Mouse (Mus musculus) activated CD4-positive, CD25-positive, alpha-beta regulatory T cell, adult 4 months (primary cell): ENCODE results near the gene Rab10. TPM values are rescaled to one million over a fixed set of nuclear protein-coding genes. Genes with fewer than 3 reads are reported as not detected.

Experiments used
- ATAC-seq: one replicate; pipeline ENCODE4 v1.8.0; 2017
- polyA plus RNA-seq, 2 experiments: library from polyadenylated mRNA; unstranded; fragments of 100-300 nt; shearing (Covaris generic); gene quantifications; one replicate each; pipeline ENCODE4 v1.2.1; 2017

Rab10 gene
- polyA plus RNA-seq = 10 to 100 TPM; 51.4 to 65.5 TPM

DNA sequence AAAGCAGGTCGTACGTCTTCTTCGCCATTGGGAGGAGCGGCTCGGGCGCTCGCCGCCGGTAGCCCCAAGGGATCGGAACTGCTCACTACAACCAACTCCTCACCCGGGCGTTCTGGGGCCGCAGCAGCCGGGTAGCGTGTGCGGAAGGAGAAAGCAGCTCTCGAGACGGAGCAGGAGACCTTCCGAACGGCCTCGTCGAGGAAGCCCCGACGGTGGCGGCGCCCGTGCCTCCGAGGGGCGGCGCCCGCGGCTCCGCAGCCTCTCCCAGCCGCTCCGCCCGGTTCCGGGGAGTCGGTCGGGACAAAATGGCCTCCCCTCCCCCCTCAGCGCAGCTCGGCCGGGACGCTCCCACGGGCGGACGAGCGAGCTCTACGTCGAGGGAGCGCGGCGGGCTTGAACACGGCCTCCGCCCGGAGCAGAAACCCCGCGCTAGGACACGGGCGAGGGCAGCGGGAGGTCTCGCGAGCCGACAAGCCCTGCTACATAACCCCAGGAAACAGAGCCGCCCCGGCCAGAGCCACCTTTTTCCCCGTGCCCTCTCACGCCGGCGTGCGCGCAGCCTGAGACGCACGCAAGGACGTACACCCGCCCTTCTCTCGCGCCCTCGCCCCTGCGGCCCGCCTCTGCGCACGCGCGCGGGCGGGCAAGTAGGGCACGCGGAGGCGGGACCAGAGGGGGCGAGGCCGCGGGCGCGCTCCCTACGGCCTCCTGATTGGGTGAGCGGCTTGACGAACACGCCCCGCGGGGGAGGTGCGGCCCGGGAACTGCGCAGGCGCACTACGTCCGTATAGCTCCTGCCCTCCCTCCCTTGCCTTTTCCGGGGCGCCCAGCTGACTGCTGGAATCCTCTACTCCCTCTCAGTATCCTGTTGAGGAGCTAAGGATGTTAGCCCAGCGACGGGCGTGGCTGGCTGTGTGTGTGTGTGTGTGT lies at the start of gene Rab10:
Rab10 (minus strand) TSS at position 579 of the 930 bp plus-strand sequence.
- ATAC-seq = peak; percentile 87

DNA sequence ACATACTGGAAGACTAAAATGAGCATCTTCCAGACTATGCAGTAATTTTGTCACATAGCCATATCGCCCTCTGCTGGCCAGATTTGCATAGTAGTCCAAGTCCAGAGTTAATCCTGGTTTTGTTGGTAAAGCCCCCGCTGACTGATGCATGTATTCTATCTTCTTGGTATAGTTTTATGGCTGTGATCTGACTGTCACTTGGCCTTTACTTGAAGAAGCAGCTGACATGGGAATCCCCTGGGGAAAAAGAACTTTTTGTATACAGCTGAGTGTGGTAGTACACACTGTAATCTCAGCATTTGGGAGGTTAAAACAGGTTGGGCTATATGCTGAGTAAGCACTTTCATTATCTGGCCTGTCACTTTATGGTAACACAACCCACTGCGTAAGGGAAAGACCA lies 49.5 kb upstream of the Rab10 start:
- peak; percentile 53 for ATAC-seq

DNA sequence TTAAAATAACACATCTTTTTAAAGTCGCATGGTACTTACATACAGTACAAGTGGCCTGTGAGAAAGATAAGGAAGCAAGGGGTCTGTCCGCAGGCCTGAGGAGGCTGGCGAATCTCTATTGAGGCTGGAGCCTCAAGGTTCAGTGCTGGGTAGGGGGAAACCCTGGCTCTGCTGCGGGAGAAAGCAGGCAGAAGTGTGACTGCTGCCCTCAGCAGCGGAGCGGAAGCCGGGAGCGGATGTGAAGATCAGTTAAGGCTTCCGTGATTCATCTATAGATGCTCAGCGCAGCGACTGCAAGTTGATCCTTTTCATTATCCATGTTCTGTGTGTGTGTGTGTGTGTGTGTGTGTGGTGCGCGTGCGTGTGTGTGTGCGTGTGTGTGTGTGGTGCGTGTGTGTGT lies 47.1 kb upstream of the Rab10 start:
- ATAC-seq = peak; percentile 94

DNA sequence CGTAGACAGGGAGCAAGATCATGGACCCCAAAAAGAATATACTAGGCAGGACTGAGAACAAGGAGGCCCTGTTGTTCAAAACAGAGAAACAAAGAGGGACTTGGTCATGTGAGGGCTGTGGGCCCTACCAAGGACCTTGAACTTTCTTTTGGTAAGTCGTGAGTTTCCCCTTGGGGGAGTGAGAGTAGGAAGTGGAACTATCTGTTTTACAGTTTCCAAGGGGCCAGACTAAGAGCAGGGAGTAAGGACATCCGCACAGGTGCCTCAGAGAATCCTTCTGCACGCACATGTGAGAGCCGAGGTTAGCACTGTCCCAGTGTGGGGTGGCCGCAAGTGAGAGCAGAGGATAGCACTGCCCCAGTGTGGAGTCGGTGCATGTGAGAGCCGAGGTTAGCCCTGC lies 45.3 kb upstream of the Rab10 start:
- ATAC-seq = no peak

DNA sequence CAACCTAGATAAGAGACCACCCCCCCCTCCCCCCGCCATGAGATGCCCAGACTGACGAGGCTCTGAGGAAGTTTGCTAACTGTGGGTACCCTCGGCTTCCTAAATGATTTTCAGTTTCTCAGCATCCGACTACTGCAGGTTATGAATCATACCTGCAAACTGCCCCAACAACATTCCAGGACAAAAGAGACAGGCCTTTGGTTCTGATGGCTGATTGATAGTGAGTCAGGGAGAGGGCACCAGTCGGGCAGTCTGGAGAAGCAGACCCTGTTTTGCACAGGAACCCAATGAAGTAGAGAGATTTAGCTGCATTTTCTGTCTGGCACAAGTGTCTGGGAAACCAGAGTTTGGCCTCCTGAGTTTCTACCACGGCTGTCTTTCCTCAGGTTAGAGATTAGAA lies 42.4 kb upstream of the Rab10 start:
- ATAC-seq = no peak

DNA sequence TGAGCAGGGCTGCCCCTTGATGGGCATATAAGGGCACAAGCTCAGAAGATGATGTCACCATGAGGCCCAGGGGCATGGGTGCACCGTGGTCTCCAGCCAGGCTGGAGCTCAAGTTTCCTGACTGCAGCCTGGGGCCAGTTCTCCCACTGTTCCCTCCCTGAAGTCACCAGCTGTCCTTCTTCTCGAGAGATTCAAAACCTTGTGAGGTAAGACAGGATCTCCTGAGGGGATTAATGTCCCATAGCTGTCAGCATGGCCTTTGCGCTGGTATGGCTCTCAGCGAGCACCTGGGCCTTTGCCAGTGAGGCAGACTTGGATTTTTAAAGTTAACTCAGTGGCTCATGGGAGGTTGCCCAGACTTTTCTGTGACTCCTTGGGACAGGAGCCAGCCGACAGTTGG lies 40.4 kb upstream of the Rab10 start:
- no peak for ATAC-seq

DNA sequence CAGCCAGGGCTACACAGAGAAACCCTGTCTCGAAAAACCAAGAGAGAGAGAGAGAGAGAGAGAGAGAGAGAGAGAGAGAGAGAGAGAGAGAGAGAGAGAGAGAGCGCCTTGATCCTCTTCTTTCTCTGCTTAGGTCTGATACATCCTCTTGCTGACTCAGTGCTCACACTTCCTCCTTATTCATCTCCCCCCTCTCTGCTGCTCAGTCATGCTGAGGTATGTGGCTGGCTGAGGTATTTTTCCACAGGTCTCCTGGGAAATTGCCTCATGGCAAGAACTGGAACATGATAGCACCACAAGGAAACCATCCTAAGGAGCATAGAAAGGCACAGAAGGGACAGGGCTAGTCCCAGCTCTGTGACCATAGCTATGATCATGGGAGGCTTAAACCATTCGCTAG lies 39.6 kb upstream of the Rab10 start:
- peak; percentile 43 for ATAC-seq

DNA sequence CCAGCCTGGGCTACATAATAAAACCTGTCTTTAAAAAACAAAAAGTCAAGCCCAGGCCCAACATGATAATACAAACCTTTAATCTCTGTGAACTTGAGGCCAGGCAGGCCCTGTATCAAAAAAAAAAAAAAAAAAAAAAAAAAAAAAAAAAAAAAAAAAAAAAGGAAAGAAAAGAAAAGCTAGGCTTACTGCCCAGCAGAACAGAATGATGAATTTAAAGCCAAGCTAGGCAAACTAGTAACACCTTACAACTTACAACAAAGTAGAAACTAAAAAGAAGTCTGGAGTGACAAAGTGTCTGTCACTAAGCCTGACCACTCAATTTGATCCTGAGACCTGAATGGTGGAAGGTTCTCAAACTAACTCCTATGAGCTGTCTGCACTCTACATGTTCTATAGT lies 37.9 kb upstream of the Rab10 start:
- ATAC-seq = no peak

DNA sequence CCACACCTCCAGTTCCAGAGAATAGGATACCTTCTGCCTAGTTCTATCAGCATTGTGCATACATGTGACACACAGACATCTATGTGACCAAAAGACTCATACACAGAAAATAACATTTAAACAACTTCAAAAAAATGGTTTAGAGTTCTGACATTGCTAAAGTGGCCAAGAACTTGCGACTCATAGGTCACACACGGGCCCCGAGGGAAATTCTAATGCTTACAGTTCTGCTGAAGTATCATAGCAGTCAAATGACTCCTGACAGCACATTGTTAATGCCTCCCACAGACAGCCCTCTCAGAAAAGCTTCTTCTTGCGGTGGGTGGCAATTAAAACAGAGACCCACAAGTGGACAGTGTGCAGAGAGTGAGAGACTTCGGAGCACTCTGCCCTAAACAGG lies 35.3 kb upstream of the Rab10 start:
- no peak for ATAC-seq

DNA sequence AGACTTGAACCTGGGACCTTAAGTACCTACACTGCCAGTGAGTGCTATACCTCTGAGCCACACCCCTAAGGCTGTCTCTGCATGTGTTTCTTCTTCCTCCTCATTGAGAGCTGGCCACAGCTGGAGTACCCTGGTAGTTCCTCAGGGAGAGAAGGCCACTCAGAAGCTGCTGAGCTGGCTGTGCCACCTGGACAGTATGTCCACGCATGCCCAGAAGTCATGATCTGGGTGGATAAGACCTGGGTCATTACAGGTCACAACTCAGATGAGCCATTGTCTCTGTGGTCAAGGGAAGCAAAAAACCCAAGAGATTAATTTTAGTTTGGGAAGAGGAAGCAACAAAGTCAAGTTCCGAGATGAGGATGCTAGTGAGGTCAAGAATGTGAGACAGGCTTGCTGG lies 34.4 kb upstream of the Rab10 start:
- ATAC-seq = no peak

DNA sequence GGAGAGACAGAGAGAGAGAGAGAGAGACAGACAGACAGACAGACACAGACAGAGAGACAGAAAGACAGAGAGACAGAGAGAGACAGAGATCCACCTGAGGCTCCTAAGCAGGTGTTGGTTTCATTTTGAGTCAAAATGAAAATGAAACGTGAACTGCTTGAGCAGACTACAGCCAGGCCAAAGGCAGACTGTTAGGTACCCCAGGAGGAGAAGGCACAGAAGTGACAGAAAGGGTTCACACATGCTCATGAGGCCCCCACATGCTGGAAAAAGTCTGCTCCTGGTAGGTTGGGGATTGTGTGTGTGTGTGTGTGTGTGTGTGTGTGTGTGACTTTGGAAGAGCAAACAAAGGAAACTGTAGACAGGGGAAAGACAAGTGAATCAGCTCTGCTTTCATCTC lies 29.2 kb upstream of the Rab10 start:
- ATAC-seq = peak; percentile 98

DNA sequence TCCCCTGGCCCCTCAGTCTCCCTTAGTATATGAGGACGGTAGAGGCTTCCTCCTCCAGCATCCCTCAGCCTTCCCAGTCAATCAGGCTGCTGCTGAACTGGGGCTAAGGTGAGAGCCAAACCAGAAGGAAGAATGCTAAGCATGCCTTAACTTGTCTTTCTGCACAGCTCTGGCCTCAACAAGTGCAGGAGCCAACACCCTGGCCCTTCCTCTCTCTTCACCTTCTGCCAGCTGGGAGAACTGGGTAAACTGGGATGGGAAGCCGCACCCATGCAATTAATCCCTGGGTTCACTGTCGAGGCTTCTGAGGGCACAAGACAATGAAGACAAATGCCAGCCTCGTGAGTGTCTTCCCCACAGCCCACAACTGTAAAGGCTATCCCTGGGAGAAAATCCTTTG lies 19.9 kb upstream of the Rab10 start:
- no peak for ATAC-seq

DNA sequence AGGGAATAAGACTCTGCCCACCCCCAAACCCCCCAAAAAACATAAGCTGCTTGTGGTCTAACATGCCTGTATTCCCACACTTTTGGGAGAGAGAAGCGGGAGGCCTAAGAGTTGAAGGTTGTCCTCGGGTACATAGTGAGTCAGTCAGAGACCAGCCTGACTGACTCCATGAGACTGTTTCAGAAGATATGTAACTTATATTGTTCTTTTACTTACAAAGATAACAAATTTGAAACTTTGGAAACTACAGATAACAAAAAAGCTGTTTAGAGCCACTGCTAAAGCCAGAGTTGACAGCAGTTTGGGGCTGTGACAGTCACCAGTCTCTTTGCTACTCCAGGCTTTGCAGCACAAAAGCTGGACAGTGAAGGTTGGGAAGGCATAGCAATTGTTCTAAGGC lies 15.5 kb upstream of the Rab10 start:
- ATAC-seq = no peak

DNA sequence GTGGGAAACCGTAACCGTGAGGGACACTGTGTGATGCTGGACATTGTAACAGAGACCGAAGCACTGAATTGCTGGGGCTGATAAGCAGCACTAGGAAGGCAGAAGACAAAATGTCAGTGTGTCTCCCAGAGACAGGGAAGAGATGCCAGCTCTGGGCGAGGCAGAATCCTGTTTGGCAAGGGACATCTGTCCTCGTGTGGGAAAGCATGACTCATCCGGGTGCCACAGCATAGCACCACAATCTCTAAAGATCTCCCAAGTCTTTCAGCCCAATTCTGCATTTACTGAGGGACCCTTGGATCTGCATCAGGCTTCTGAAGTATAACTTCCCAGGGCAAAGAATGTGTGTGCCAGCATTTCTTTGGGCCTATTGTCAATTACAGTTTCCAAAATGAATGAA lies 13.5 kb upstream of the Rab10 start:
- no peak for ATAC-seq

DNA sequence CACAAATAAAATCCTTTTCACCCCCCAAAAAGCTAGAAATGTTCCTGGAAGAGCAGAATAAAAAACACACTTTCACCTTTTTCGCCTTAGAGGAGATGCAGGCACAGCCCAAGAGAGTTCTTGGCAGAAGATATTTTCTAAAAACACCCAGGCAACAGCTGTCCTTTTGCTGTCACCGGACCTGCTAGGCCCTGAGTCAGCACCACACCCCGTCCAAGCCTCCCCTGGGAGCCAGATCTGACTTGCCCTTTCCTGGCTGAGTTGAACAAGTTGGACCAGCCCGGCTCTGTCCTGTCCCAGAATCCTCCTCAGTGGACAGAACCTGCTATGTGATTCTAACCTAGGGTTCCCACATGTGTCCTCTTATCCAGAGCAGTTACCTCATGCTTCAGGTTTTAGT lies 9.6 kb upstream of the Rab10 start:
- no peak for ATAC-seq

DNA sequence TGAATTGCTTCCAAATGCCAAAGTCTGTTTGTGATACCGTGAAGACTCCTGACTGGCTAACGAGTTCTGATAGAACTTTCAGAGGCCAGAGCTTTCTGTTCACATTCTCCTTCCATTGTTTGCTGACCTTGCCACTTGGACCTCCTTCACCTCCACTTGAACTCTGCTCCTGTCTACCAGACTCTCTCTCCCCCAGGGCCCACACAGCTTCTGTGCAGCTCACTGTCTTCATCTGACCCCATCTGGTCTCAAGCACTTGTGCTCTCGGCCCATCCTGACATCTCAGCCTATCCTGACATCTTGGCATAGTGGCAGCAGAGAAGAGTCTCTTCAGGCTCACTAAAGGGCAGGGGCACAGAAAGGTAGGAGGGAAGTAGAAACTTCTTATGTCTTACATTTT lies 7.2 kb upstream of the Rab10 start:
- no peak for ATAC-seq

DNA sequence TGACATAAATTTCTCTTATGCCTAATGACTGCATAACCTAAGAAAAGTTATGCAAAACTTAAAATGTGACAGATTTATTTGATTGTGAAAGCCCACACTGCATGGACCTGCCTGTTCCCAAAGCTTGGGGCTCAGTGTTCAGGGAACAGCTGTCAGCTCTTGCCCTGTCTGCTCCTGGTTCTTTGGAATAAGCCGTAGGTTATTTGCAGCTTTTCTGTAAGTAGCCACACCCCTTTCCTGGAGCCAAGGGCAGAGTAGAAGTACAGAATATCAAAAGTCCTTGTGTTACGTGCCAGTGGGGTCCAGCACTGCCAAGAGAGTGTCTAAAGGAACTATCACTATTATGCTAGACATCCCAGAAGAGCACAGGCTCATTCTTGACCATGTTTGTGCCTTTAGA lies 6.3 kb upstream of the Rab10 start:
- no peak for ATAC-seq

DNA sequence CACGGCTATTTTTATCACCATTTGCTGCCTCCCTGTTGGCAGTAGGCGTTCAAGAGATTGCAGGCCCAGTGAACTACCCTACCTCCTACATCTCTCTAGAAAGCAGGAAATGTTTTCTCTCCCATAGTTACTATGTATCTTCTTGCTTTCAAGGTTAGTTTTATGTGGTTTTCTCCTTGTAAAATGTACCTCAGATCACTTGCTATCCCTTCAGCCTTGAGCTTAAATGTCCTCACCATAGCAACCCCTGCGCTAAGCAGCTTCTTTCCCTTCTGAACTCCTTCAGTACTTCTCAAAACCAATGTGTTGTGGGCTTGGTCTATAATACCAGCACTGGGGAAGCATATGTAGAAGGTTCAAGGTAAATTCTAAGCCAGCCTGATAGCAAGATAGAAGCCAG lies 3.1 kb upstream of the Rab10 start:
- no peak for ATAC-seq

DNA sequence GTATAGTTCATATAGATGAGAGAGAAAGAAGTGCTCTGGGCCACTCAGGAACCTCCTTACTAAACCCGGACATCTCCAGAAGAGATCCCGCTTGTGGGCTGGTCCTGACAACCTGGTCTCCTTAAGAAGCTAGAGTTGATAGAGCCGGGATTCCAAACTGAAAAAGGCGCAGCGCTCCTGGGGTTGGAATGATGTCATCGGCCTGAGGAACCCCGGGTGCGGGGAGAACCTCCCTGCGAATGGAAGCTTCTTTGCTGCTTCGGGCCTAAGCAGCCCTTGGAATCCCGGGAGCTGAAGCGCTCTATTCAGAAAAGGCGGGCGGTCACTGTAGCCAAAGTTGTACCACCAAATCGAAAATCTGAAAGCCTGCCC lies 538 bp upstream of the Rab10 start:
- ATAC-seq = no peak

DNA sequence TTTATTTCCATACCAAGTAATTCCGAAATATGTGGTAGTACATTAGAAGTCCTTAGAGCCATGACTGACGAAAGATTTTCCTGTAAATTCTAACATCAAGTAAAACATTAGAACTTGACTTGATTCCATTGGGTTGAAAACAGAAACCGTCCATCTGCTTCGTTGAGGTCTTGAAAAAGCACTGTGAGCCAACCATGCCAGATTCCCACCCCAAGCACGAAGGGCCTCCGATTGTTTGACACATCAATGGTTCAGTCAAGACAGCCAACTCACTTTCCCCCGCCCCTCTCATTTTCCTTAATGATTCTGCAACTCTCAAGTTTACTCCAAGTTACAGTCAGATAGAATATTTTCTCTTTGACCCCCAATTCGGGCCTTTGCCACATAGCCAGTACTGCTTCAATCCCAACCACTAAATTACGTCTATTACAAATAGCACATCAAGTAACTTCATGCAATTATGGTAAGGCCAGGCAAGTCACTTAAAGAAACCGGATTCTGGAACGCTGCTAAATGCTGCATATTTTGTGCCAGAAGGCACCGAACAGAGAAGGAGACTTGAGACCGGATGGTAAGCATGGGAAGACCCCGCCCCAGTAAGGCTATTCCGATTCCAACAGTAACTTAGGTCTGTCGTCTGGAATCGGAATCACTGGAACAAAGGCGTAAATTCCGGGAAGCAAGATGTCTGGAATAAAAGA lies 1.1 kb downstream of the Rab10 start:
- no peak for ATAC-seq

DNA sequence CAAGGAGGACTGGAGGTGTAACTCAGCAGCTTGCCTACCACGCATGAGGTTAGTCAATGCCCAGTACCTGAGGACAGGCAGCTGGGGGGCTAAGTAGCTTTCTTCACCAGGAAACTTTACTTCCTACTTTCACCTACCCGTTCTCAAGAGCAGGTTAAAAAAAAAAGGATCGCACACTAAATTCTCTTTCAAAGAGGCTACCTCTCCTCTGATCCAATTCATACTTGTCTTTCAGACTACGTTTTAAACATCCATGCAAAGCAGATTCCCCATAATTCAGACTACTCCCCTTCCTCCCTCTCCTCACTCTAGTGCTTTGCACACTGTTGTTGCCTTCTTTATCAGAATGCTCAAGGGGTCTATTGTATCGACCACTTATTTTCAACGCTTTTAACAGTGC lies 2.2 kb downstream of the Rab10 start:
- ATAC-seq = no peak

DNA sequence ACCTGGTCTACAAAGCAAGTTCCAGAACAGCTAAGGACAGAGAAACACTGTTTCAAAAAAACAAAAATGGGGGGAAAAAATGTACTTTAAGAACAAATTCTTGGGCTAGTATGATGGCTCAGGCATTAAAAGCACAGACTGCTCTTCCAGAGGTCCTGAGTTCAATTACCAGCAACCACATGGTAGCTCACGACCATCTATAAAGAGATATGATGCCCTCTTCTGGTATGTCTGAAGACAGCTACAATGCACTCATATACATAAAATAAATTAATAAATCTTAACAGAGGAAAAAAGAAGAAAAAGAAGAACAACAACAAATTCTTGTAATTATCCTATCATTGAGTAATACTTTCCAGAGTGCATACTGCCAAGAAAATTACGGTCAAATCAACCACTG lies 4.5 kb downstream of the Rab10 start:
- no peak for ATAC-seq

DNA sequence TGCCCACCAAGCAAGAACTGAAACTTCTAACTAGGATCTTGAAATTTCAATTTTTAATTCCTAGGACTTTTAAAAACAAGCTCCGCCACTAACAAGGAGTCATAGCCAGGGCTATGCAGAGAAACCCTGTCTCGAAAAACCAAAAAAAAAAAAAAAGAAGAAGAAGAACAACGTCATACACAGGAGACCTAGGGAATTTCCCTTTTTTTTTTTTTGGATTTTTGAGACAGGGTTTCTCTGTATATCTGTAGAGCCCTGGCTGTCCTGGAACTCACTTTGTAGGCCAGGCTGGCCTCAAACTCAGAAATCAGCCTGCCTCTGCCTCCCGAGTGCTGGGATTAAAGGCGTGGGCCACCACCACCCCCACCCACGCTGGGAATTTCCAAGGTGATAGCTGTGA lies 12.1 kb downstream of the Rab10 start:
- peak; percentile 32 for ATAC-seq

DNA sequence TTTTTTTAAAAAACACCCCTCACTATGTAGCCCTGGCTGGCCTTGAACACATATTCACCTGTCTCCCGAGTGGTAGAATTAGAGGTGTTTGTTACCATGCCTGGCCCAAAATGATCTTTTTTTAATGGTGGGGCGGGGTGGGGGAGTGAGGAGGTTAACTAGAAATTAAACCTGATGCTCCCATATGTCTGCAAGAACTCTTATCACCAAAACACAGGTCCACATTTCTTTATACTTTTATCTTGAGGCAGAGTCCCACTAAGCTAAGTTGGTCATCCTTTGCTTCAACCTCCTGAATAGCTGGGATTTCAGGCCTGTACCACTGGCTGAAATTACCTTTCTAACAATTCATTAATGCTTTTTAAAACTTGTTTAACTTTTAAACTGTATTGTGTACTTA lies 13.7 kb downstream of the Rab10 start:
- no peak for ATAC-seq
